Mouse (Mus musculus): ENCODE data around the gene Fbxo31. TPM values are rescaled to one million over a fixed set of nuclear protein-coding genes. Genes with fewer than 3 reads are reported as not detected.

The Fbxo31 gene
- polyA plus RNA-seq, 1 experiment from 2014 or later: 20.3 TPM

DNA sequence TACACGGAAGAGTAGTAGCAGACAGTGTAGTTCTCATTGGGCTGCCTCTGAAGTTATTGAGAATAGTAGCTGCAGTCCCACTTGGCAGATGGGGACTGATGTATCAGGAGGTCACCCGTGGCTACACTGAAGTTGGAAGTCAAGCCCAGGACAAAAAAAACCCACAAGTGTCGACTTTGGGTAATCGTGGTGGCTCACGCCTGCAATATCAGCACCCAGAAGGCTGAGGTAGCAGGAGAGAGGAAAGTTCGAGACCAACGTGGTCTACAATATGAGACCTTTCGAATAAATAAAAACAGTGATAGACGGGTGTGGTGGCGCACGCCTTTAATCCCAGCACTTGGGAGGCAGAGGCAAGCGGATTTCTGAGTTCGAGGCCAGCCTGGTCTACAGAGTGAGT, 6.1 kb upstream of the Fbxo31 start:
- 50% methylated on average over 13 of the region's 13 CpGs for WGBS
- Histone ChIP-seq H3K36me3 (no peaks in the 10 kb centered on the region), H3K27me3 (peaks cover 6% of the 10 kb centered on the region; the same call in 1 of the 2 replicates), H3K4me2 (replicated peaks) (peak overlapping the region; percentile 56), H3K4me3 (peak overlapping the region; percentile 47), H3K9me3 (no peaks in the 10 kb centered on the region), H3K4me1 (peaks cover 2% of the 10 kb centered on the region), H3K9ac (replicated peaks) (no peak overlapping the region), H3K27ac (replicated peaks) (no peak overlapping the region)
- no peak for ATAC-seq (ENCODE audit: low FRiP score, low read depth)

DNA sequence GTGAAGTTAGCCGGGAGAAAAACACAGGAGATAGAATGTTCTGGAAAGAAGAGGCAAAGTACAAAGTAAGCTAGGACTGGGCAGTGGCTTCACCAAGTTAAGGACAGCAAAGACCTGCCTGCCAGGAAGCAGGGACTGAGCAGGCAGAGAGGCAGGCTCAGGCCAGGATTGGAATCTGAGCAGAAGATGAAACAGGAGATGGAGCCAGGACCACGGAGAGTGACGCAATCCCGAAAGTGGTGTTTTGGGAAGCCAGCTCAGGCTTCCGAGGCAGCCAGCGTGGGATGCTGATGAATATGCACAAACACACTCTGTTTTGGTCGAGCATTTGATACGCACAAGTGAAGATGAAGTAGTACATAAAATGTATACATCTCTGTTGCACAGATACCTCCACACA, 5.0 kb upstream of the Fbxo31 start:
- WGBS: 64% methylated on average over 8 of the region's 8 CpGs
- H3K27me3 ChIP-seq: peaks cover 6% of the 10 kb centered on the region; the same call in 1 of the 2 replicates
- no peaks in the 10 kb centered on the region for H3K9me3 ChIP-seq
- H3K9ac ChIP-seq (replicated peaks): no peak overlapping the region
- no peak for ATAC-seq (ENCODE audit: low FRiP score, low read depth)
- no peaks in the 10 kb centered on the region for H3K4me1 ChIP-seq
- H3K36me3 ChIP-seq: no peaks in the 10 kb centered on the region
- H3K27ac ChIP-seq (replicated peaks): no peak overlapping the region
- H3K4me3 ChIP-seq: no peak overlapping the region
- H3K4me2 ChIP-seq (replicated peaks): no peak overlapping the region

DNA sequence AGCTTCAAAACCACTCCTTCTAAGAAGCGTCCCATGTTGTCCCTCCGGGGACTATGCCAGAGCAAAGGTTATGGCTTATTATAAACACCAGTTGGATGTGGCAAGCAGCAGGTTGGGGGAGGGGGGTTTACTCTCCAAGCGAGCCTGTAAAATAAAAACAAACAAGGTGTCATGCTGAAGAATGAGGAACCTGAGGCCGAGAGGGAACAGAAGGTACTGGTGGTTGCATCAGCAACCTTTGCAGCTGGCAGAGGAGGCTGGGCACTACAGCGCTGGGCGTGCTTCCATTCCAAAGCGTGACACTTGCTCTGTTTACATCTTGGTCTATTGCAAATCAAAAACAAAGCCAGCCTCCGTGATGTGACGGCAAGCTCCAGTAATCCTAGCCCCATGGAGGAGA, 1.9 kb upstream of the Fbxo31 start:
- peak overlapping the region; percentile 25; the same call in 1 of the 2 replicates for H3K27ac ChIP-seq (replicated peaks)
- no peak for ATAC-seq (ENCODE audit: low FRiP score, low read depth)
- H3K9me3 ChIP-seq: no peaks in the 10 kb centered on the region
- no peak overlapping the region for H3K4me2 ChIP-seq (replicated peaks)
- WGBS: 36% methylated on average over 9 of the region's 9 CpGs
- H3K27me3 ChIP-seq: 0 out of 2 replicates have a peak, but pooled peaks cover 6% of the 10 kb centered on the region
- no peaks in the 10 kb centered on the region for H3K36me3 ChIP-seq
- peaks cover 19% of the 10 kb centered on the region for H3K4me1 ChIP-seq
- no peak overlapping the region for H3K4me3 ChIP-seq
- no peak overlapping the region for H3K9ac ChIP-seq (replicated peaks)

DNA sequence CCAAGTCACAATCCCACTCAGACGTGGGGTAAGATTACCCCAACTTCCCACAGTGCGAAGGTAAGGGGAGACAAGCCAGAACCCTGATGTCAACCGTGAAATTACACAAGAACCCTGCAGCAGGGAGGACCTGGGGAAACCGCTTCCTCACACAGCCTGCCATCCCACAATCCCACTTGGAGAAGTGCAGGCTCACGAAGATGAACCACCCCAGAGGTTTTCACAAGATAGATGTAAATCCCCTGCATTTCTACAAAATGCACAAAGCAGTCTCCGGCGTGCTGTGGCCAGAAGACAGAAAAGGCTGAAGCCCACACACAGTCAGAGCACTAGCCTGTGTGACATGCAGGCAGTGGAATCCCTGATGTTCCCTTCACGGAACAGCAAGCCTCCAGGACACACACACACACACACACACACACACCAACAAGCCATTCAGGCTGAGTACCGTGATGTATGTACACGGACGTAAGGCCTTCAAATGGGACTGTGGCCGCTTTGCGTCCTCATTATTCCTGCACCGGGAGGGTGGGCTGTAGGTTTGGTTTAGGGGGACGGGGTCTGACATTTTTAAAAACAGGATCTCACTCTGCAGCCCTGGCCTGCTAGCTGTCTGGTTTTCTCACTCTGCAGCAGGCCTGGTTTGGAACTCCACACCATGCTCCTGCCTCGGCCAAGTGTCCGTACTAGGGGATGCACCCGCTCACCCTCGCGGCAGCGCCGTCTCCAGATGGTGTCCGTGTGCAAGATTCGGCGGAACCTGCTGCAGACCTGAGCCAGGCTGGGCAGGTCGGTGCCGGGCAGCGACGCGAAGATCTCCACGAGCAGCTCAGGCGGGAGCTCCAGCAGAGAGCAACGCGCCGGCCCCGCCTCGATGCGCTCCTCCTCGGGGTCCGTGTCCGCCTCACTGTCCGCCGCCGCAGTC, 593 bp downstream of the Fbxo31 start:
- H3K4me2 ChIP-seq (replicated peaks): peak overlapping the region; percentile 83
- no peaks in the 10 kb centered on the region for H3K36me3 ChIP-seq
- H3K27me3 ChIP-seq: no peaks in the 10 kb centered on the region
- peak overlapping the region; percentile 71 for H3K27ac ChIP-seq (replicated peaks)
- ATAC-seq (ENCODE audit: low FRiP score, low read depth): peak; percentile 21
- H3K4me1 ChIP-seq: peaks cover 19% of the 10 kb centered on the region
- H3K9me3 ChIP-seq: no peaks in the 10 kb centered on the region
- peak overlapping the region; percentile 87 for H3K9ac ChIP-seq (replicated peaks)
- 2% methylated on average over 44 of the region's 44 CpGs for WGBS
- peak overlapping the region; percentile 78 for H3K4me3 ChIP-seq

DNA sequence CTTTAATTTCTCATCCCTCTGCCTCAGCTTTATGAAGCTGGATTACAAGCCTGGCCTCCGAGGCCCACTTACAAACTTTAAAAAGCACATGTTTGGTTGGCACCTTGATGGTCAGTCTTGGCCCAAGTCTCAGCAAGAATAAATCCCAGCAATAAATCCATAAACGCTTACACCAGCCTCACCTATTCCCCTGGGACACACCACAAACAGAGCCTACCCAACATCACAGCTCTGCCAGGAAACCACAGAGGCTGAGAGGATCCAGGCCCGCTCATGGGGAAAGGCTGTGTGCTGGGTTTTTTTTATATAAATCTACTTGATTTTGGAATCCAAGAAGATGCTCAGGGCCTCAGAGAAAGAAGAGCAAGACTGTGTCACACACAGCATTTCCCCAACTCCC, 2.9 kb downstream of the Fbxo31 start:
- H3K9me3 ChIP-seq: no peaks in the 10 kb centered on the region
- peaks cover 19% of the 10 kb centered on the region for H3K4me1 ChIP-seq
- no peaks in the 10 kb centered on the region for H3K36me3 ChIP-seq
- no peak for ATAC-seq (ENCODE audit: low FRiP score, low read depth)
- no peak overlapping the region for H3K4me3 ChIP-seq
- no peaks in the 10 kb centered on the region for H3K27me3 ChIP-seq
- no peak overlapping the region for H3K27ac ChIP-seq (replicated peaks)
- H3K4me2 ChIP-seq (replicated peaks): no peak overlapping the region
- no peak overlapping the region for H3K9ac ChIP-seq (replicated peaks)
- WGBS: 89% methylated on average over 3 of the region's 3 CpGs

DNA sequence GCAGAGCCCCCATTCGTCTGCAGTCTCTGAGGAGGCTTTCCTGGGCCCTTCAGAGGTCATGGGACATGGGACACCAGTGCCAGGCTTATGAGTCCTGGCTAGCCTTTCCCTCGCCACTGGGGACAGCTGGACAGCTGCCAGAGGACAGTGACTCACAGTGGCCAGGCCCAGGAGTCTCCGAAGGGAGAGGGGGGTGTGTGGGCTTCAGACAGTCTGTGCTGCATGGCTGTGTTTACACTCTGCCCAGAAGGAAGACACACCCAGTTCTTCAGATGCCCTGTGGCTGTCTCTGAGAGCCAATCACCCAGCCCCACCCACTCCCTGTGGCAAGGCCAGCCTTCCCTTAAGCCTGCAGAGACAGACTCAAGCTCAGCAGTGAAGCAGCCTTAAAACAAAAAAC, 5.3 kb downstream of the Fbxo31 start:
- Histone ChIP-seq H3K4me3 (no peak overlapping the region), H3K9ac (replicated peaks) (no peak overlapping the region), H3K36me3 (no peaks in the 10 kb centered on the region), H3K4me1 (peaks cover 19% of the 10 kb centered on the region), H3K27me3 (no peaks in the 10 kb centered on the region), H3K27ac (replicated peaks) (no peak overlapping the region), H3K9me3 (no peaks in the 10 kb centered on the region), H3K4me2 (replicated peaks) (no peak overlapping the region)
- ATAC-seq (ENCODE audit: low FRiP score, low read depth): no peak
- 62% methylated on average over 3 of the region's 3 CpGs for WGBS

DNA sequence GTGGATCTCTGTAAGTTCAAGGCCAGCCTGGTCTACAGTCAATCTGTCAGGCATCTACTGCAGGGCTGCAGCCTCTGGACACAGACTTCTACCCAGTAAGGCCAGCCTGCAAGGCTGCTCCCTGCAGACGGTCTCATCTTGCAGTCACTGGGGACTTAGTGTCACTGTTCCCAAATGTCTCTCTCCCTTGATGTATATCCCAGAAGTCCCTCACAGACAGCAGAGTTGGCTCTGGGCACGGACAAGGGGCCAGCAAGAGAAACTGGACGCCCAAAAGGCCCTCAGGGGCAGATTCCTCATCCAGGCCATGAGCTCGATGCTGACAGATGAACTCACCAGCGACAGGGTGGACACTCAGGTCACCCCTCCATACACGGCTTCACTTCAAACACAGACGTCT, 6.5 kb downstream of the Fbxo31 start:
- no peak overlapping the region for H3K4me2 ChIP-seq (replicated peaks)
- no peaks in the 10 kb centered on the region for H3K36me3 ChIP-seq
- no peak overlapping the region for H3K27ac ChIP-seq (replicated peaks)
- H3K27me3 ChIP-seq: no peaks in the 10 kb centered on the region
- ATAC-seq (ENCODE audit: low FRiP score, low read depth): no peak
- H3K4me3 ChIP-seq: no peak overlapping the region
- H3K4me1 ChIP-seq: peaks cover 9% of the 10 kb centered on the region
- no peak overlapping the region for H3K9ac ChIP-seq (replicated peaks)
- WGBS: 86% methylated on average over 7 of the region's 7 CpGs
- H3K9me3 ChIP-seq: no peaks in the 10 kb centered on the region

DNA sequence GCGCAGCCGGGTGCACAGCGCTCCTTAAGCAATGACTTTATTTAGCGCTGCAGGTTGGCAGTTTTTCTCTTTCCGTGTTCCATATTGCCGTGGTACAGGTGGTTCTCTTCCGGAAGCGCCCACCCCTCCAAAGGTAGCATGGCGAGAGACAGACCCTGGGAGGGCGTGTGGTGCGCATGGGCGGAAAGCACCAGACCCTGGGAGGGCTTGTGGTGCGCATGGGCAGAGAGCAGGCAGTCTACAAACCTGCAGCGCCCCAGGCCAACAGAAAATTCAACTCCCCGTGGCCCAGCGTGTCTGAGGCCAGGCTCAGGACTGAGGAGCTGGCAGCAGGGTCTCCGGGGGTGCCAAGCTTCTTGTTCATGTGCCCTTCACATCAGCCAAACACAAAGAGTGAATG, 7.8 kb downstream of the Fbxo31 start:
- H3K27me3 ChIP-seq: no peaks in the 10 kb centered on the region
- H3K9me3 ChIP-seq: no peaks in the 10 kb centered on the region
- H3K4me3 ChIP-seq: no peak overlapping the region
- H3K27ac ChIP-seq (replicated peaks): no peak overlapping the region
- no peak overlapping the region for H3K4me2 ChIP-seq (replicated peaks)
- H3K9ac ChIP-seq (replicated peaks): no peak overlapping the region
- H3K4me1 ChIP-seq: no peaks in the 10 kb centered on the region
- no peaks in the 10 kb centered on the region; the same call in 1 of the 2 replicates for H3K36me3 ChIP-seq
- 75% methylated on average over 17 of the region's 17 CpGs for WGBS
- no peak for ATAC-seq (ENCODE audit: low FRiP score, low read depth)

DNA sequence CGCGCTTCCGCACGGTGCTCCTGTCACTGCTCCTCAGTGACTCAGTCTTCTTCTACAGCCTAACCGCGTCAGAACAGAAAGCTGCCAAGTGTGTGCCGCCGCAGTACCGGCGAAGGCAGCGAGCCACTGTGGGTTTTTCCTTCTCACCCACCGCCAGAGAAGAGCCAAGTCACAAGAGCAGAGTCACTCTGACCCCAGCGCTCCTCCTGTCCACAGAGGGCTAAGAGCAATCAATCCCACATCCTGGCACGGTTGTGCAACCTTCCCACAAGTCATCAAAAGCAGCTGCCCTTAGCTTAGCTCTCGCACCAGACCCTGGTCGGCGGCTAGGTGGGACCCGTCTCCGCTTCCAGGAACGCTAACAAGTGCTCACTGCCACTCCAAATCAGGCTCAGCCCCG, 8.3 kb downstream of the Fbxo31 start:
- H3K4me3 ChIP-seq: no peak overlapping the region
- no peaks in the 10 kb centered on the region for H3K27me3 ChIP-seq
- H3K27ac ChIP-seq (replicated peaks): no peak overlapping the region
- no peak overlapping the region for H3K9ac ChIP-seq (replicated peaks)
- H3K36me3 ChIP-seq: no peaks in the 10 kb centered on the region; the same call in 1 of the 2 replicates
- no peak for ATAC-seq (ENCODE audit: low FRiP score, low read depth)
- H3K9me3 ChIP-seq: no peaks in the 10 kb centered on the region
- WGBS: 90% methylated on average over 21 of the region's 21 CpGs
- no peaks in the 10 kb centered on the region for H3K4me1 ChIP-seq
- no peak overlapping the region for H3K4me2 ChIP-seq (replicated peaks)

DNA sequence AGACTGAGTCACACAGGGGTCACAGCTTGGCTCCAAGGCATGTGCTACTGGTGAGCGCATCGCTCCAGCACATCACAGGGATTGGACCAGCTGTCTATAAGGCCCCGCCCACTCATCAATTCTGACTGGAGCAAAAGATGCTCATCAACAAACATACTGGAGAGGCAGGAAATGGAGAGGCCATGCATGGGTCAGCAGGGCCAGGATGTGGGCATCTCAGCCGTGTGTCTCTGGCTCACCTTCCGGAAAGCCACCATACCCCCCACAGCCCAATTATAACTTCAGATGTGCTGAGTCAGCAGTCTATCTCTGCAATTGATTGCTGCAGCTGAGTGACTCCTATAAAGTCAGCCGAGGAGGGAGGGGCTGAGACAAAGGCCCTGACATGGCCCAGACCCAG, 10.3 kb downstream of the Fbxo31 start:
- Histone ChIP-seq H3K36me3 (no peaks in the 10 kb centered on the region; the same call in 1 of the 2 replicates), H3K9me3 (no peaks in the 10 kb centered on the region), H3K27me3 (no peaks in the 10 kb centered on the region), H3K27ac (replicated peaks) (no peak overlapping the region), H3K4me2 (replicated peaks) (no peak overlapping the region), H3K4me3 (no peak overlapping the region), H3K9ac (replicated peaks) (no peak overlapping the region), H3K4me1 (no peaks in the 10 kb centered on the region)
- 85% methylated on average over 6 of the region's 6 CpGs for WGBS
- ATAC-seq (ENCODE audit: low FRiP score, low read depth): no peak

DNA sequence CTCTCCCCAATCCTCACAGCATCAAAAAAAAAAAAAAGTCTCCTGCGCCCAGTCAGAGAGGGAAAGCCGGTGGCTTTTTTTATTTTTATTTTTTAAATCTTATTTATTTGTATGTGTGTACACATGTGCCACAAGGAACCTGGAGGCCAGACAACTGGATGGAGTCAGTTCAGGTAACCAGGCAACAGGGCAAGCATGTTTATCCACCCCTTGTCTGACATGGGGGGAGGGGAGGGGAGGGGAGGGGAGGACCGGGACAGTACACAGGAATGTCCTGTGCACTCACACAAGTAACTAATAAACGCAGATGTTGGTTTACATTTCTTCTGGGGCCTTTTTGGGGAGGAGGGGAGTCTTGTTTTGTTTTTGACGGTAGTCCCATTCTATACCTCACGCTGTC, 14.9 kb downstream of the Fbxo31 start:
- Histone ChIP-seq H3K4me2 (replicated peaks) (no peak overlapping the region), H3K36me3 (peaks cover 14% of the 10 kb centered on the region), H3K27me3 (no peaks in the 10 kb centered on the region), H3K4me3 (no peak overlapping the region), H3K9me3 (no peaks in the 10 kb centered on the region), H3K9ac (replicated peaks) (no peak overlapping the region), H3K4me1 (no peaks in the 10 kb centered on the region; the same call in 1 of the 2 replicates), H3K27ac (replicated peaks) (no peak overlapping the region)
- WGBS: 63% methylated on average over 6 of the region's 6 CpGs
- no peak for ATAC-seq (ENCODE audit: low FRiP score, low read depth)

DNA sequence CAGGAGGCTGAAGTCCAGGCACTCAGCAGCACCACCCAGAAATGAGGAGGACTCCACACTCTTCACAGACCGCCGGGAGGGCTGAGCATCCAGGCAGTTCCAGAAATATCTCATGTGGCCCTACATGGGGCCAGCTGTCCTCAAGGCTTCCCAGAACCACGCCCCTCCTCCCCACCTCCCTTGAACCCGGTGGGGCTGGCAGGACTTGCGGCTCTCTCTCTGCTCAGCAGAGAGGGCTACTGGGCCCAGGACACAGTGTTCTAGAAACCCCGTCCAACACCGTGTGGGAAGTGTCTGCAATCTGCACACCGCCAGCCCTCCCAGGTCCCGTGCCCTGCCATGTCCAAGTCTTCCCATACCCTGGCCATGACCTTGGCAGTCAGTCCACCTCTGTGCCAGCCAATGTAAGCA, 15.7 kb downstream of the Fbxo31 start:
- H3K9me3 ChIP-seq: no peaks in the 10 kb centered on the region

More for the DNA sequence above, 15.7 kb downstream of the Fbxo31 start:
- no peak overlapping the region for H3K4me2 ChIP-seq (replicated peaks)
- ATAC-seq (ENCODE audit: low FRiP score, low read depth): no peak
- WGBS: 83% methylated on average over 9 of the region's 9 CpGs
- H3K36me3 ChIP-seq: peaks cover 20% of the 10 kb centered on the region
- no peak overlapping the region for H3K9ac ChIP-seq (replicated peaks)
- H3K4me1 ChIP-seq: no peaks in the 10 kb centered on the region; the same call in 1 of the 2 replicates
- H3K27me3 ChIP-seq: no peaks in the 10 kb centered on the region
- no peak overlapping the region for H3K4me3 ChIP-seq
- H3K27ac ChIP-seq (replicated peaks): no peak overlapping the region

Data from midbrain, embryonic 12.5 days (tissue).